Mouse (Mus musculus) fibroblast of lung, adult 2 months (primary cell): Measurements from ENCODE around the gene Kitl.
A peak's percentile ranks its signal among the peaks of the same experiment; 100 is the strongest.

Source experiments
- DNase-seq: peaks from one replicate; pipeline ENCODE4 v3.0.0-alpha.2; 2011; ENCODE audit warnings: low read depth

The Kitl gene

DNA sequence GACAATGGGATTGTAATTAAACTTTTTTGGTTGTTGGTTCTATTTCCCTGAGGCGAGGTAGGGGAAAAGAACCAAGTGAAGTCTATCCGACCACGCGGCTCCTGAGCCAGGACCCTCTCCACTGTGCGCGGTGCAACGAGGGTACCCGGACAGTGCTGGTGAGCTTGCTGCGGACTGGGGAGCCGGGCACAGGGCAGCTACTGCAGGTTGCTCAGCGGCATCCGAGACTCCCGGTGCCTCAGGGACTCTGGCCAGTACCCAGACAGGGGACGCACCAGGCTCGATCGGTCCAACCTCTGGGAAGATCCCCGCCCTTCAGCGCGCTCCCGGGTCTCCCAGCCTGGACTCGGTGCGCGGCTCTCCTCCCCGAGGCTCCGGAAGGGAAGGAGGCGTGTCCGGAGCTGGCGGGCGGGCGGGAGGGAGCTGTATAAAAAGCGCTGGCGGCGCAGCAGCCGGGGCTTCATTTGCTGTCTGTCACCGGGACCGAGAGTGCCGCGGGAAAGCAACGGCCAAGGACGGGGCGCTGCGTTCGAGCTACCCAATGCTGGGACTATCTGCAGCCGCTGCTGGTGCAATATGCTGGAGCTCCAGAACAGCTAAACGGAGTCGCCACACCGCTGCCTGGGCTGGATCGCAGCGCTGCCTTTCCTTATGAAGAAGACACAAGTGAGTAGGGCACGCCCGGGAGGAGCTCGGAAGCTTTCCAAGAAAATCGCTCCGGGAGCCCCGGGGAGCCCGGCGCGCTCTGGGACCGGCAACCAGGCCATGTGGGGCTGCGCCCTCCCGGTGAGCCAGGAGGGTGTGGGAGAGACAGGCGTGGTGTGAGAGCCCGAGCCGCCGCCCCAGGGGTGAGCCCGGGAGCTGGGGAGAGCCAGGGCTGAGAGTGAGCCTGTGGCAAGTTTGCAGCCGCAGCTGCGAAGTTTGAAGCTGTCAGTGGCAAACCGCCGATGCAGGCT is at the start of gene Kitl:
Gene Kitl (plus strand): TSS at position 261 of the 956 bp plus-strand sequence.
- DNase-seq, result no peak

- no peak for DNase-seq
These were observed 42.6 kb upstream of the Kitl start for GRCm38 (mm10) chr10:99972866-99973265.

- DNase-seq, result no peak
These were observed 35.3 kb upstream of the Kitl start for GRCm38 (mm10) chr10:99980096-99980495.

- no peak for DNase-seq
These were observed 34.5 kb upstream of the Kitl start for GRCm38 (mm10) chr10:99980916-99981315.

DNA sequence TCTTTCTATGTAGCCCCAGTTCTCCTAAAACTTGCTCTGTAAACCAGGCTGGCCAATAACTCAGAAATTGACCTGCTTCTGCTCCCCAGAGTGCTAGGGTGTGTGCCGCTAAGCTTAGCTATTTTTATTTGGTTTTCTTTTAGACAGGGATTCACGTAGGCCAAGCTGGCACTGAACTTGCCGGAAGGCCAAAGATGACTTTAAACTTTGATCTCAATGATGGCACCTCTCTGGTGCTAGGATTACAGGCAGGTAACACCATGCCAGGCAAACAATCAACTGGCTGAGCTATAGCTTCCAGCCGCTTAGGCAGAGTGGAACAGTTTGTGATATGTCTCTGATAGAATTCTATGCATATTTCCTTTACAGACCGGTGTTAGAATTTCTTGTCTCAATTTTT is 33.5 kb upstream of the Kitl start:
- DNase-seq, result no peak

- no peak for DNase-seq
These were observed 28.7 kb upstream of the Kitl start for GRCm38 (mm10) chr10:99986745-99987144.

GRCm38 (mm10) chr10:99989758-99990157 is 25.7 kb upstream of the Kitl start:
- DNase-seq, result peak; percentile 47

DNA sequence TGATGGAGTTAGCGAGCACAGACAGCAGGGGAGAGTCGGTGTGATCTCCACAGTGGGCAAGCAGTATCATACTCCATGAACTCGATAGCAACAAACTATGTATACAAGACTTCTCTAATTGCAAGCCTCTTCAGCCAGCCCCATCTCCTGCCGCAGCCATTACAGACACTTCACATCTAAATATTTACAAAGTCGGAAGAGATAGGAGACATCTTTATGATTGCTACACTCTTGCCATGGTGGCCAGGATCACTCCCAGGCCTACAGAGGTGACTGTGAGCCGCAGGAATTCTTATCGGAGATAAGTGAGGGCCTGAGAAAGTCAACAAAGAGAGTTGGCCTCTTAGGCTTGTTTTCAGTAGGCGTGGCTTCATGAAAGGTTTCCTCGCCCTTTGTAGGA is 23.3 kb upstream of the Kitl start:
- DNase-seq, result no peak

- no peak for DNase-seq
These were observed 14.0 kb upstream of the Kitl start for GRCm38 (mm10) chr10:100001452-100001851.

DNA sequence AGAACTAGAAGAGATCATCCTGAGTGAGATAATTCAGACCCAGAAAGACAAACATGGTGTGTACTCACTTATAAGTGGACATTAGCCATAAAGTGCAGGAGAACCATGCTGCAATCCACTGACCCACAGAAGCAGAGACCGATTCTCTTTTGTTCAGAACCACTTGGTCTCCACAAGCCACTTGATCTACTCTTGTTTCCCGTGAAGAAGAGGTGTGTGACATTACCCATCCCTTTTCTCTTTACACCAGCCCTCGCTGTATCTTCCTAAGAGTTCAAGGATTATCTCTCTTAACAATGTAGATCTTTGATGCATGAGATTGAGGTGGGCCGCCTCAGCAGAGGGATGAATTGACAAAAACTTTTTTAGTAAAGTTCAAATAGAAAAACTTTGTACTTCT is 11.6 kb upstream of the Kitl start:
- DNase-seq, result no peak

DNA sequence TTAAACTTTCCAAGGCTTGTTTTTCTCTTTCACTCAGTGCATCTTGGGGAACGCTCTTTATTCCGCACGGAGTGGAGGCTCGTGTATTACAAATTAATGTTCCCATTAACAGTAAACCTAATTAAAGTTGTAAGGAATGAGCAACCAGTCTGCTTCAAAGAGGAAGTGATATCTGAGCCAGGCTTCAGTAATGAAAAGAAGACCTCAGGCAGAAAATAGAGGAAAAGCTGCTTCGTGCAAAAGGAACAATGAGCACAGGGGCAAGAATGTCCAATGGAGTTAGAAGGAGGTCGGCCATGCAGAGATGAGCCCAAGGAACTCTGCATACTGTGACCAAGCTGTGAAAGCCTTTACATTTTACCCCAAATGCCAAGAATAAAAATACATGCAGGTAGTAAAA is 5.7 kb upstream of the Kitl start:
- DNase-seq, result no peak

DNA sequence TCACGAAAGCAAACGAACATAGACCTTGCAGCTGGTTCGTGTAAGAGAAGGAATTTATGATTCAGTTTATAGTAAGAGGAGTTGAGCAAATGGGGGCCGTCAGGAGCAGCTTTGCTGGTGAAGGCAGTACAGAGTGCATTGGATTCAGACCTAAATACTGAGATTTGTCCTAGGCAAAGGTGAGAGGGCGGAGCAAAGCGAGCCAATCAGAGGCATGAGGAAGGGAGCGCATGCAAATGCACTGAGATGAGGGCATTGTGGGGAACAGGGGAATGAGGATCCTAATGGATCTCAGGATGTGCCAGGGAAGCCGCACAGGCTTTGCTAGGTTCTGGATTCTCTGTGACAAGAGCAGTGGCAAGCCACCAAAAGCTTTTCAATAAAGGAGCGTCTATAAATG is 5.1 kb upstream of the Kitl start:
- DNase-seq, result no peak

DNA sequence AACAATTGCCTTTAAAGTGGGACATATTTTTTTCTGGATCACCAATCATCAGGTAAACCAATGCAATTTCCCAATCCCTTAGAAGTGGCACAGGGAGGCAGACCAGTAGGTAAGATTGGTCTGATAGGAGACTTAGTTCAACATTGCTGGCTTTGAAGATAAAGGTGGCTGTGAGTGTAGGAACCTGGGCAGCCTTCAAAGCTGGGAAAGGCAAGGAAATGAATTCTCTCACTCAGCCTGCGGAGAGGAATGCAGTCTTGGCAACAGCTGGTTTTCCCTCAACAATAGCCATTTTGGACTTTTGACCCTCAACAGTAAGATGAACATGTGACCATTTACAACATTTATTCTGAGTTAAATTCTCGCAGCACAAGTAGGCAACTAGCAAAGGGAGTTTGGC is 1.3 kb upstream of the Kitl start:
- DNase-seq, result no peak

DNA sequence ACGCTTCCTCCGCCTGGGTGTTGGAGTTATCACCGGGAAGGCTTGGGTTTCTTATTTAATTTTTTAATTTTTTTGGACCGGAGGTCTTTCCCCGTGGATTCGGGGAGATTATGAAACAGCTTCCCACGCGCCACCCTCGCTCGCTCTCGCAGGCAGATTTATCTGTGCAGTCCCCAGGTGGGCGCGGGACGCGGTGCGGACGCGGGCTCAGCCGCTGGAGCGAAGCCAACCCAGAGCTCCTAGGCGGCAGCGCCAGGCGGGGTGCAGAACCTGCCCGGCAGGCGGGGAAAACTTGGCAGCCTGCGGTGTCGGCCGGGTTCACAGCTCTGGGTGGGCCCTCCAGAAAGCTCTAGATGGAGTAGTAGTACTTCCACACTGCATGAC is 888 bp downstream of the Kitl start:
- no peak for DNase-seq

GRCm38 (mm10) chr10:100016941-100017770 is 1.7 kb downstream of the Kitl start:
- no peak for DNase-seq

DNA sequence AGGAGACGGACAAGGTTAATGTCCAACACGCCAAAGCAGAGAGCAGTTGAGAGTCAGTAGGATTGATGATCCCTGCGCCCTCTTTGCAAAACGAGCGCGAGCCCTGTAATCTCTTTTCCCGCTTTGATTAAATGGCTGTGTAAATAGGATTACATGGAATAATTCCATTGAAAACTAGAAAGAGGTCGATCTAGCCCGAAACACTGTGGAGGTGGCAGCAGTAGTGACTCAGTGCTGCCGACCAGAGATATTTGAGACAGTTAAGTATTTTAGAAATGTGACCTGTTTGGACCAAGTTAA is 2.3 kb downstream of the Kitl start:
- no peak for DNase-seq

- DNase-seq, result no peak
These were observed 3.1 kb downstream of the Kitl start for GRCm38 (mm10) chr10:100018493-100018892.

DNA sequence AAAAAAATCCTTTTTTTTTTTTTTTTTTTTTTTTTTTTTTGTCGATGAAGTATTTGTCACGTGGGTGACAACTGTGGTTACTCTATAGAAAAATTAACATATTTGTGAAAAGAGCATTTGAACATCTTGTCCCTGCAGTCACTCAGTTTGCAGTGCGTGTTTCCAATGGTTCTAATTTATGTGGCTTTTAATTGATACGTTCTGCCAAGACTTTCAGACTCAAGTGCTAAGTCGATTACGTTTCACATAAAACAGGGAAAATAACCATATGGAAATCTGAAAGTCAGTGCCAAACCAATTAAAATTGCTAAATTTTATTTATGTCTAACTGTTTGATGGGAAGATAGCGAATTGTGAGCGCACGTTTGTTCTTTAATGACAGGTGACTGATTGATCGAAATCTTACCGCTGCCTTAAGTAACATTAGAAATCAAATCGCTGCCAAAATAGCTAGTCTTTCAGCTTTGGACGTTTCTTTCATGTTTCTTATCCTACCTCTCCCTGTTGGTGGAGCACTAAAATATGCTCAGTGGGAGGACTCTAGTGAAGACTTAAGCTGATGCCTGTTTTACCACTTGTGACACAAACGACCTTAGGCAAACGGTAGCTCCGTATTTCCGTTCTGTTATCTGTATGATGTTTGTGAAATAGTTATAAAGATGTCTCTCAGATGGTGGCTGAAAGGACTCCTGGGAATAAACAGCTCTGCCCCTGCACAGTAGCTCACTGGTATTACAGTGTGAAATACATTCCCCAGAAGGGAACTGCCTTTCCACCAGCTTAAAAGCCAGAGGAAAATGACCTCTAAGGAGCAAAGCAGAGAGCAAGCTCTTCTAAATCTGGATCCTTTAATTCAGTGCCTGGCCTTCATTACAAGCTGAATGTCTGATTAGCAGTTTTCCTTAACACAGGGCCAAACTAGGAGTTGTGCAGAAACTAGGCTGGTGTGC is 4.1 kb downstream of the Kitl start:
- DNase-seq, result no peak

DNA sequence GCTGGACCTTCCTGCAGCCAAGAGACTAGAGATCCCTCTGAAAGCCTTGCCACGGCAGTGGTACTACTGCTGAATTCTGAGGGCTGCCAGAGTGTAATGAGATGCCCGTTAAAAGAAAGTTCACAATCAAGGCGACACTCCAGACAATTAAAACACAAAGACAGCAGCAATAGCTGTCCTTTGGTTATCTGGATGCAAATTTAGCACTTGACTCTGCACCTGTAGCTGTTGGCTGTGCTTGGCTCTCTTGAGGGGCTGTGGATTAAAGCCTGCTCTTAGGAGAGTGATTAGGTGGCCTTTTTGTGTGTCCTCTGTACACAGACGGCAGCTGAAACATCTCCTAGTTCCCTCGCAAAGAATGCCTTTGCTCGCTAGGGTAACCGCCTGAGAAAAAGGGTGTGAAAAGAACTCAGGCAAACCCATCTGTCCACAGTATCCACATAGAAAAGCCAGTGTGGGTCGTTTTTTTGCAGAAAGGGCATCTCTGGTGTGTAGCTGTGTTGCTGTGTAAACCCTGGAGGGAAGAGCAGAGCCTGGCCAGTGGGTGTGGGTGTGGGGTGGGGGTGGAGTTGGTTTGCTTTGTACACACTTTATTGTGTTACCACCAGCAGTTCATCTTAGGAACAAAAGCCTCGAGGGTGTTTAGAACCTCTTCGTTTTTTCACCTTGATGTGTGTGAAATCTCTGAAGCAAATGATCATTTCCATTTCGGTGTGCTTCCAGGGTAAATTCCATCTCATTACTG is 6.8 kb downstream of the Kitl start:
- DNase-seq, result no peak

GRCm38 (mm10) chr10:100022835-100023093 is 7.3 kb downstream of the Kitl start:
- DNase-seq, result no peak

GRCm38 (mm10) chr10:100025665-100026064 is 10.2 kb downstream of the Kitl start:
- DNase-seq, result no peak

- no peak for DNase-seq
These were observed 11.3 kb downstream of the Kitl start for GRCm38 (mm10) chr10:100026778-100027177.
